Mouse (Mus musculus) heart, adult 18-20 months (tissue): ENCODE results near the gene Chd5. TPM values are rescaled to one million over a fixed set of nuclear protein-coding genes. Genes with fewer than 3 reads are reported as not detected.

ENCODE experiments used
- DNase-seq, 2 experiments: peaks; one replicate each; pipeline ENCODE4 v3.0.0; 2021 to 2022; ENCODE audit warnings: mixed read lengths in 1 of 2
- total RNA-seq, 2 experiments: library from RNA; stranded (reverse); gene quantifications; 2 replicates each; pipeline ENCODE4 v1.2.3; 2021

The Chd5 gene
- total RNA-seq, 2 experiments from 2014 or later = 0.20 to 0.36 TPM

GRCm38 (mm10) chr4:152317631-152318033 is 20.8 kb upstream of the Chd5 start:
- DNase-seq = peak; percentile 38 to 53

- DNase-seq = peak; percentile 68 to 83
Observed at GRCm38 (mm10) chr4:152318517-152319234, 19.8 kb upstream of the Chd5 start, which contains the start of gene Rnf207. TSS of gene Rnf207 (minus strand) at chr4:152318993.

DNA sequence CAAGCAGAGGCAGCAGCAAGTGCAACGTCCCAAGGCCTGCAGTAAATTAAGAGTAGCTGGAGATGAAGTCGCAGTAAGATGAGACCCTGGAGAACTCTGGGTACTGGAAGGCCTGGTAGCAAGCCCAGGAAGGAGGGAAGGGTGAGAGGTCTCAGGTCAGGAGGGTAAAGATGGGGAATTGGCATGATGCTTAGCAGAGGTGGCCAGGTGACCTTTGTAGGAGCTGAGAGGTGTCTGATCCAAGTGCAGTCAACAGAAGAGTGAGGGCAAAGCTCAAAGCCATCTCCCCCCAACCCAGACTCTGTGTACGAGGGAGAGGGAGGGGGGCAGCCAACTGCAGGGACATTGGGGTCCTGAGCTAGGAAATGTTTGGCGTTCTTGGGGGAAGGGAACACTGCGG is 17.0 kb upstream of the Chd5 start:
- no peak for DNase-seq

DNA sequence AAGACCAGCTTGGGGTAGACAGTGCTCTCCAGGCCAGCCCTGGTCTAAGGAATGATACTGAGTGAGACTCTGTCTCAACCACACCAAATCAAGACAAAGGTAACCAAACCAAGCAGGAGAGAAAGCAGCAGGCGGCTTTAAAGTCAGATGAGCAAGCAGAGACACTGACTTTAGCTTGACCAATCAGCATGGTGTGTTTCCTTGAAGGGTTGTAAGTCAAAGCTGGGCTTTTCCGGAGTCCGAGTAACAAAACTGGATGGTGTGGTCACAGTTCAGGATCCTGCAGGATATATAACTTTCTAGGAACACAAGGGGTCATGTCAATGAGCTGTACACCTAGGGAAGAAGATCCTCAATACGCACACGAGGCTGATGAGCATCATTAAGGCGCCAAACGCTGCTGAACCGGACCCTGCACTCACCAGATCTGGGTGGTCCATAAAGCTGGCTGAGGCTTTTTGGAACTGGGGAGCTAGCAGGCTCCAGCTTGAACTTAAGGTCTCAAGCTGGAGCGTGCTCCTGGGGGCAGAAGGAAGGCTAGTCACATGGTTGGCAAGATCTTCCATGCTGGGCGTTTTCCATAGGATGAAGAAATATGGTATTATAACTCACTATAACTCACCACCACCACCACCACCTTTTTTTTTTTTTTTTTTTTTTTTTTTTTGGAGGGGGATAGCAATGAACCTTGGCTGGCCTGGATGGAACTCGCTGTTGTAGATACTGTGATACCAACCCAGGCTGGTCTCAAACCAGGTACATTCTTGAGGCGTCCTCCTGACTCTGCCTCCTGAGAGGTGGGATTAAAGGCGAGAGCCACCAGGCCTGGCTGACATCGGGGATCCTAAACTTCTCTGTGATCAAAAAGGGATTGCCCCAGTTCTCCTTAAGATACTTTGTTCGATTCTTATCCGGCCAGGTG is 13.5 kb upstream of the Chd5 start:
- no peak for DNase-seq

- peak; percentile 95 to 97 for DNase-seq
Observed at GRCm38 (mm10) chr4:152325574-152326411, 12.7 kb upstream of the Chd5 start, which contains the start of gene Rpl22. TSS of gene Rpl22 (plus strand) at chr4:152325742.

GRCm38 (mm10) chr4:152326543-152326942 is 11.9 kb upstream of the Chd5 start:
- DNase-seq = no peak

- peak in 1 of 2 experiments; percentile 53 for DNase-seq
Observed at GRCm38 (mm10) chr4:152328691-152329090, 9.8 kb upstream of the Chd5 start.

DNA sequence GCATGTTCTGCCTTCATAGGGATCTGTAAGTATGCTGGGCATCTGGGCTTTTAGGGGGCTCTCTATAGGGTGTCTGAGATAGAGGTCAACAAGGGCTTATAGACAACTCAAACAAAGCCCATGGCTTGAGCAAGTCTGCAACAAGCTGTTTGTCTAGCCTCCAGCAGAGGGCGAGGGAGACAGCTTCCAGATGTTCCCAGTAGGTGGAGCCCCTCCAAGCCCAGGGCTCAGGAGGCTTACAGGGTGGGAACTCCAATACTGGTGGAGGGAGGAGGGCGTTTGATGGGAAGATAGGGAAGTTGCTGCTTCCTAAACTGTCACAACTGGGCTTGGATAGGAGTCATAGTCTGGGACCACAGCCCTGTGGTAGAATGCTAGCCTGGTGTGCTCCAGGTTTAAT is 5.5 kb upstream of the Chd5 start:
- peak; percentile 63 to 80 for DNase-seq

GRCm38 (mm10) chr4:152333587-152333986 is 4.9 kb upstream of the Chd5 start:
- no peak for DNase-seq

DNA sequence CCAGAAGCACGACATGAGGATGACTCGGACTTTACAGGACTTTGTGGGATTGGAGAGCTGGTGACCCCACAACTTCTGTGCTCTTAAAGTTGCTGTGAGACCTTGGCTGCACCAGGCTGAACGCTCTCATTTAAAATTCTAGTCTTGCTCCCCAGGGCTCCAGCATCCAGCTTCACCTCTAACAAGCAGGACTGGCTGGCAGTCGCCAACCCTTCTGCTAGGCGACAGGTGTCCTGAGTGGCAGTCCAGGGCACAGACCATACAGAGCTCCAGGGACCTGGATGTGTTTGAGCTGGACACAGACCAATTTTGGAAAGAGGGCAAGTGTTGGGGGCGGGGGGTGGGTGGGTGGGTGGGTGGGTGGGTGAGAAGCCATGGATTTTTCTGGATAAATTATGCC is 679 bp upstream of the Chd5 start:
- DNase-seq = no peak

GRCm38 (mm10) chr4:152339293-152339790 is 891 bp downstream of the Chd5 start:
- DNase-seq = no peak

DNA sequence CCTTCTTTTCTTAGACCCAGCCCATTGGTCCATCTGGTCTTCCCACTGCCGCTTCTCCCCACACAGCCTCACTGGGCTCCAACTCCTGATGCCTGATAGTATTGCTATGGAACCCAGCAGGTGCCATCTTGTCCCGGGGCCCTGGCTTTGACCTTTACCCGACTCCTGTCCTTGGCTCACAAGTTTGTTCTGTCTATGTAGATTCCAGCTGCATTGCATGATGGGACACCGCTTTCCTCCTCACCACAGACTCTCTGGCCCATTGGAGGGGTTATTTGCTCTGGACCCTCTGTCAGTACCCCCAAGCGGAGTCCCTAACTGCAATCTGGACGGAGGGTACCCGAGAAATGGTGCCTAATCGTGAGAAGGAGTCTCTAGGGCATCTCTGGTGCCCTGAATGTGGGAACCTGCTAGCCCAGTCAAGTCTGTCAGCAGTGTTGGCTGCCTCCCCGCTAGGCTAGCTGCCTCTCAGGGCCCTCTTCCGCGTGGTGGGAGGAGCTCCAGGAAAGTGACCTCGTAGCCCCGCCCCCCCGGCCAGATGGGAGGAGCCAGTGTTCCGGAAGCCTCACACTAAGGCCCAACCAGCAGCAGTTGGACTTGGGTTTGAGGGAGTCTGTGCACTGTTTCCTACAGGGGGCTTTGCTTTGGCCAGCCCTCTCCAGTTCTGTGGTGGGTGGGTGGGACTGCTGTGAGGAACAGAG is 2.3 kb downstream of the Chd5 start:
- no peak for DNase-seq

DNA sequence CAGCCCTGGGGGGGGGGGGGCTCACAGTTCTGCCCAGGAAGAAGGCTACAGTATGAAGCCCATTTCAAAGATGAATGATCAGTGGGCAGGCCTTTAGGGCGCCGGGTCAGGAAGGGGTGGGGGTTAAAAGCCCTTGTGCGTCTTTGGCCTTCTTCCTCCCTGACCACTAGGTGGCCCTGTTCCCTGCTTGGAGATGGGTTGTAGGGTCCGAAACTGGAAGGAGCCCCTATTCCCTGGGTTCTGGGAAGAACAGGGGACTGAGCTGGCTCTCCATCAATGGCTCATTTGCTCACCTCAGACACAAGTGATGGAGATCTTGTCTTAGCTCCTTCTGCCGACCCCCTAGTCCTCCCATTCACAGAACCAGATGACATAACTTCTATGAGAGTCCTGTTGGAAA is 4.8 kb downstream of the Chd5 start:
- DNase-seq = peak in 1 of 2 experiments; percentile 22

DNA sequence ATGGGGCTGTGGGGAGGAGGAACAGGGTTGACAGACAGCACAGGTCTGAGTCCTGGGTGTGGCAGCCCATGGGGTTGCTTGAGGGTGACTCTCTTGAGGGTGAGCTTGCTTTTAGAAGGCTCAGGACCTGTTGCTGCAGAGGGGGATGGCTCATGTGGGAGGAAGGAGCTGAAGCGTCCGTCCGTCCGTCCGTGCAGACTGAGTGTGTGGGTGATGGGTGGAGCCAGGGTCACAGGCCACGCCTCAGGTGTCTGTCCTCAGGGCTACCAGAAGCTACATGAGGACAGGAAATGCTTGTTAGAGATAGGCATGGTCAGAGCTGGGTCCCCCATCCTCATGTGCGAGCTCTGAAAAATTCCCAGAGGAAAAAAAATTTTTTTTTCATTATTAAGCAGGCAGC is 6.2 kb downstream of the Chd5 start:
- no peak for DNase-seq

GRCm38 (mm10) chr4:152345120-152345889 is 6.9 kb downstream of the Chd5 start:
- peak; percentile 63 to 79 for DNase-seq

DNA sequence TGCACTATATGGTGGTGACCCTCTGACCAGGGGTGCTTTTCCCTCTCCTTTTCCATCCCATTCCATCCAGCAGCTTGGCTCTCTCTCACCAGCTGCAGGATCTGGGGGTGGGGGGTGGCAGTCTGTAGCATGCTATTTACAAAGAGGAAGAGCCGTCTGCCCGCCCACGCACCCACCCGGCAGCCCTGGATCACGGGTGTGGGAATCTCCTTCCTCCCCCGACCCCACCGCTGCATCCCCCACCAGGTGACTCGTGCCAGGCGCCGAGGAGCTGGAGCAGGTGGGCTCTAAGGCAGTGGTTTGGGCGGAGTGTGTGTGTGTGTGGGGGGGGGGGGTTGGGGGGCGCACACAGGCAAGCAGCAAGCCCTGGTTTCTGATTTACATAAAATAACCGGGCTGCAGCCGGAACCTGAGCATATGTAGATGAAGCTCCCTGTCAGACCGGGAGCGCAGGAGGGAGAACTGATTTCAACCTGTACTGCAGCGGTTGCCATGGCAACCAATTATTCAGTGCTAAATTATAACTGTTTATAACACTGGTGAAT is 11.5 kb downstream of the Chd5 start:
- no peak for DNase-seq

DNA sequence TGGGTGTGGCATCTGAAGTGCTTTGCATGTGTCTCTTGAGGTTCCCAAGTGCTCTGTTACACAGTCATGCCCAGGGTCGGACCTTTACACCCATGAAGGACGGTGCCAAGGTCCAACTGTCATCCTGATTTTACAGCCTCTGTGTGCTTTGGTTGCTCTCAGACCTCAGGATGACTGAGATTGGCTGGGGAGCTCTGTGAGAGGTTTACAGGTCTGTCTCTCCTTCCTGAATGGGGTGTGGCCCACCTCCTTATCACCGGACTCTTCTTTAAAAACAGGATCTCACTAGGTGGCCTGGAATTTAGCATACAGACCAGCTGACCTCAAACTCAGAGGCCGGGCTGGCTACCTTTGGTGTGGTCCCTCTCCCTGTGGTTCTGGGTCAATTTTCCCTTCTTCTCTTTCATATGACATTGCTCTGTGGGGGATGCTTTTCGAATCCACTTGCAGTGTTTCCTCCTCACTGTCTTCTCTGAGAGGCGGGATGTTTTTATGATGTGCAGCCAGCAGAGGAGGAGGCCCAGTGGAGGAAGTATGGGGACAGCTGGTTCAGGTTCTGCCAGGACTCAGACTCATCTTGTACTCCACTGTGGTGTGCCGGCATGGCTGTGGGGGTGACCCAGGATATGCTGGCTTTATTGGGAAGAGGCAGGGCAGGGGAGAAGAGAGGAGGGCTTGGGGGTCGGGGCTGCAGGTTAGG is 12.4 kb downstream of the Chd5 start:
- DNase-seq = no peak

GRCm38 (mm10) chr4:152351422-152352305 is 13.2 kb downstream of the Chd5 start:
- no peak for DNase-seq
